Mouse (Mus musculus): ENCODE data around the gene Zfp57. TPM values are rescaled to one million over a fixed set of nuclear protein-coding genes. Genes with fewer than 3 reads are reported as not detected.

Zfp57 gene
- polyA plus RNA-seq, 1 experiment from 2014 or later, result 236 TPM

- Histone ChIP-seq H3K27me3 (ENCODE audit: control insufficient read depth, insufficient read depth, low read length) (no peaks in the 10 kb centered on the region), H3K4me3 (replicated peaks; ENCODE audit: low read length) (peak overlapping the region; percentile 96), H3K4me2 (replicated peaks) (peak overlapping the region; percentile 89), H3K36me3 (replicated peaks; ENCODE audit: control insufficient read depth, insufficient read depth) (peaks cover 3% of the 10 kb centered on the region), H3K9me3 (ENCODE audit: control insufficient read depth, low read length) (no peaks in the 10 kb centered on the region), H3K9ac (peak overlapping the region; percentile 62), H3K27ac (no peak overlapping the region), H3K4me1 (replicated peaks; ENCODE audit: control insufficient read depth, insufficient read depth, low read length) (peaks cover 51% of the 10 kb centered on the region)
- ATAC-seq (ENCODE audit: low FRiP score), result no peak
- DNase-seq (ENCODE audit: low spot score), result no peak
- WGBS, result 57% methylated on average over 7 of the region's 7 CpGs
Measured at GRCm38 (mm10) chr17:37048383-37048782, 47.4 kb downstream of the Zfp57 start.

- Histone ChIP-seq H3K9me3 (ENCODE audit: control insufficient read depth, low read length) (no peaks in the 10 kb centered on the region), H3K27me3 (ENCODE audit: control insufficient read depth, insufficient read depth, low read length) (no peaks in the 10 kb centered on the region), H3K4me3 (replicated peaks; ENCODE audit: low read length) (peak overlapping the region; percentile 96), H3K4me2 (replicated peaks) (peak overlapping the region; percentile 89), H3K9ac (peak overlapping the region; percentile 87), H3K4me1 (replicated peaks; ENCODE audit: control insufficient read depth, insufficient read depth, low read length) (peaks cover 49% of the 10 kb centered on the region), H3K27ac (peak overlapping the region; percentile 85), H3K36me3 (replicated peaks; ENCODE audit: control insufficient read depth, insufficient read depth) (peaks cover 17% of the 10 kb centered on the region)
- peak; percentile 15; the same call in 1 of the 2 replicates for ATAC-seq (ENCODE audit: low FRiP score)
- DNase-seq (ENCODE audit: low spot score), result peak; percentile 73
- WGBS, result 2% methylated on average over 39 of the region's 39 CpGs
Measured at GRCm38 (mm10) chr17:37049570-37050310, 48.8 kb downstream of the Zfp57 start.

- H3K27ac ChIP-seq, result peak overlapping the region; percentile 85
- peak overlapping the region; percentile 89 for H3K4me2 ChIP-seq (replicated peaks)
- H3K9me3 ChIP-seq (ENCODE audit: control insufficient read depth, low read length), result no peaks in the 10 kb centered on the region
- no peaks in the 10 kb centered on the region for H3K27me3 ChIP-seq (ENCODE audit: control insufficient read depth, insufficient read depth, low read length)
- H3K4me1 ChIP-seq (replicated peaks; ENCODE audit: control insufficient read depth, insufficient read depth, low read length), result peaks cover 48% of the 10 kb centered on the region
- WGBS, result 0% methylated on average over 22 of the region's 22 CpGs
- peaks cover 24% of the 10 kb centered on the region for H3K36me3 ChIP-seq (replicated peaks; ENCODE audit: control insufficient read depth, insufficient read depth)
- peak overlapping the region; percentile 87 for H3K9ac ChIP-seq
- peak; percentile 89 for DNase-seq (ENCODE audit: low spot score)
- peak overlapping the region; percentile 96 for H3K4me3 ChIP-seq (replicated peaks; ENCODE audit: low read length)
- ATAC-seq (ENCODE audit: low FRiP score), result peak; percentile 67
Measured at GRCm38 (mm10) chr17:37050399-37050798, 49.4 kb downstream of the Zfp57 start.

DNA sequence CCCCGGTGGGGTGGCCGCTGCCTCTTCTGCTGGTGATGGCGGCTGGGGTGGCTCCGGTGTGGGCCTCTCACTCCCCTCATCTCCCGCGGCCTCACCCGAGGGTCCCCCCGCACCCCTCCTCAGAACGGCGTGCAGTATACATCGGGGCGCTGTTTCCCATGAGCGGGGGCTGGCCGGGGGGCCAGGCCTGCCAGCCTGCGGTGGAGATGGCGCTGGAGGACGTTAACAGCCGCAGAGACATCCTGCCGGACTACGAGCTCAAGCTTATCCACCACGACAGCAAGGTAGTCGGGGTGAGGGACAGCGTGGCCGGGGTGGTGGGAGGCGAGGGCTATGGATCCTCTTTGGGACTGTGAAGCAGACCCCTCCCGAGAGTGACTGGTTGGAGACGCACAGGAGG lies 49.9 kb downstream of the Zfp57 start:
- Histone ChIP-seq H3K9me3 (ENCODE audit: control insufficient read depth, low read length) (no peaks in the 10 kb centered on the region), H3K4me1 (replicated peaks; ENCODE audit: control insufficient read depth, insufficient read depth, low read length) (peaks cover 48% of the 10 kb centered on the region), H3K36me3 (replicated peaks; ENCODE audit: control insufficient read depth, insufficient read depth) (peaks cover 28% of the 10 kb centered on the region), H3K4me2 (replicated peaks) (peak overlapping the region; percentile 89), H3K9ac (peak overlapping the region; percentile 87), H3K27ac (peak overlapping the region; percentile 85), H3K4me3 (replicated peaks; ENCODE audit: low read length) (peak overlapping the region; percentile 96), H3K27me3 (ENCODE audit: control insufficient read depth, insufficient read depth, low read length) (no peaks in the 10 kb centered on the region)
- DNase-seq (ENCODE audit: low spot score) (no peak), ATAC-seq (ENCODE audit: low FRiP score) (peak; percentile 9)
- under 1% methylated on average over 27 of the region's 27 CpGs for WGBS

GRCm38 (mm10) chr17:37051745-37052144 lies 50.8 kb downstream of the Zfp57 start:
- no peaks in the 10 kb centered on the region for H3K9me3 ChIP-seq (ENCODE audit: control insufficient read depth, low read length)
- DNase-seq (ENCODE audit: low spot score) (no peak), ATAC-seq (ENCODE audit: low FRiP score) (no peak)
- H3K27ac ChIP-seq, result no peak overlapping the region
- peaks cover 37% of the 10 kb centered on the region for H3K36me3 ChIP-seq (replicated peaks; ENCODE audit: control insufficient read depth, insufficient read depth)
- H3K27me3 ChIP-seq (ENCODE audit: control insufficient read depth, insufficient read depth, low read length), result no peaks in the 10 kb centered on the region
- 57% methylated on average over 4 of the region's 4 CpGs for WGBS
- H3K4me2 ChIP-seq (replicated peaks), result peak overlapping the region; percentile 89
- H3K4me1 ChIP-seq (replicated peaks; ENCODE audit: control insufficient read depth, insufficient read depth, low read length), result peaks cover 49% of the 10 kb centered on the region
- peak overlapping the region; percentile 87 for H3K9ac ChIP-seq
- H3K4me3 ChIP-seq (replicated peaks; ENCODE audit: low read length), result peak overlapping the region; percentile 96

GRCm38 (mm10) chr17:37056957-37057356 lies 56.0 kb downstream of the Zfp57 start:
- no peak overlapping the region for H3K4me3 ChIP-seq (replicated peaks; ENCODE audit: low read length)
- ATAC-seq (ENCODE audit: low FRiP score) (no peak), DNase-seq (ENCODE audit: low spot score) (no peak)
- no peak overlapping the region for H3K9ac ChIP-seq
- H3K4me1 ChIP-seq (replicated peaks; ENCODE audit: control insufficient read depth, insufficient read depth, low read length), result peaks cover 11% of the 10 kb centered on the region
- WGBS, result 66% methylated on average over 6 of the region's 6 CpGs
- no peaks in the 10 kb centered on the region for H3K27me3 ChIP-seq (ENCODE audit: control insufficient read depth, insufficient read depth, low read length)
- H3K9me3 ChIP-seq (ENCODE audit: control insufficient read depth, low read length), result no peaks in the 10 kb centered on the region
- no peak overlapping the region for H3K4me2 ChIP-seq (replicated peaks)
- H3K36me3 ChIP-seq (replicated peaks; ENCODE audit: control insufficient read depth, insufficient read depth), result peaks cover 88% of the 10 kb centered on the region
- H3K27ac ChIP-seq, result no peak overlapping the region

Other genes with a start within 250 kb of the Zfp57 start
- gene H2-M10.5, start 228.3 kb upstream of the Zfp57 start, polyA plus RNA-seq (2014; fragmentation: Nextera tagmentation; extraction: Ambion mirVana), result not detected in 2 replicates
- gene H2-M10.6, start 189.0 kb upstream of the Zfp57 start, polyA plus RNA-seq (2014; fragmentation: Nextera tagmentation; extraction: Ambion mirVana), result not detected in 2 replicates
- 35.0 and 39.8 TPM in 2 replicates for gene Trim26, start 164.0 kb upstream of the Zfp57 start, polyA plus RNA-seq (2014; fragmentation: Nextera tagmentation; extraction: Ambion mirVana)
- 0.61 and 0.78 TPM in 2 replicates for gene Trim15, start 134.0 kb upstream of the Zfp57 start, polyA plus RNA-seq (2014; fragmentation: Nextera tagmentation; extraction: Ambion mirVana)
- 0.88 and 2.1 TPM in 2 replicates for gene Trim10, start 131.6 kb upstream of the Zfp57 start, polyA plus RNA-seq (2014; fragmentation: Nextera tagmentation; extraction: Ambion mirVana)
- gene Trim40, start 111.0 kb upstream of the Zfp57 start, polyA plus RNA-seq (2014; fragmentation: Nextera tagmentation; extraction: Ambion mirVana), result not detected in 2 replicates
- gene Trim31, start 103.0 kb upstream of the Zfp57 start, polyA plus RNA-seq (2014; fragmentation: Nextera tagmentation; extraction: Ambion mirVana), result not detected in 2 replicates
- gene Rnf39, start 58.2 kb upstream of the Zfp57 start, polyA plus RNA-seq (2014; fragmentation: Nextera tagmentation; extraction: Ambion mirVana), result 0.90 and 1.3 TPM in 2 replicates
- 170 and 191 TPM in 2 replicates for gene Ppp1r11, start 49.4 kb upstream of the Zfp57 start, polyA plus RNA-seq (2014; fragmentation: Nextera tagmentation; extraction: Ambion mirVana)
- 50.4 and 55.7 TPM in 2 replicates for gene Znrd1, start 42.6 kb upstream of the Zfp57 start, polyA plus RNA-seq (2014; fragmentation: Nextera tagmentation; extraction: Ambion mirVana)
- gene Znrd1as, start 42.6 kb upstream of the Zfp57 start, polyA plus RNA-seq (2014; fragmentation: Nextera tagmentation; extraction: Ambion mirVana), result 3.4 and 5.1 TPM in 2 replicates
- gene 2410137M14Rik, start 19.9 kb upstream of the Zfp57 start, polyA plus RNA-seq (2014; fragmentation: Nextera tagmentation; extraction: Ambion mirVana), result 0.47 TPM in 1 of 2 replicates, not detected in the other
- gene H2-M5, start 11.6 kb upstream of the Zfp57 start, polyA plus RNA-seq (2014; fragmentation: Nextera tagmentation; extraction: Ambion mirVana), result 0.64 and 1.0 TPM in 2 replicates
- 2.2 and 3.1 TPM in 2 replicates for gene Mog, start 22.2 kb downstream of the Zfp57 start, polyA plus RNA-seq (2014; fragmentation: Nextera tagmentation; extraction: Ambion mirVana)
- 114 and 117 TPM in 2 replicates for gene Gabbr1, start 44.8 kb downstream of the Zfp57 start, polyA plus RNA-seq (2014; fragmentation: Nextera tagmentation; extraction: Ambion mirVana)
- gene Olfr90, start 87.3 kb downstream of the Zfp57 start, polyA plus RNA-seq (2014; fragmentation: Nextera tagmentation; extraction: Ambion mirVana), result not detected in 2 replicates
- not detected in 2 replicates for gene Olfr91, start 97.1 kb downstream of the Zfp57 start, polyA plus RNA-seq (2014; fragmentation: Nextera tagmentation; extraction: Ambion mirVana)
- not detected in 2 replicates for gene Olfr92, start 118.9 kb downstream of the Zfp57 start, polyA plus RNA-seq (2014; fragmentation: Nextera tagmentation; extraction: Ambion mirVana)
- gene Olfr93, start 160.3 kb downstream of the Zfp57 start, polyA plus RNA-seq (2014; fragmentation: Nextera tagmentation; extraction: Ambion mirVana), result not detected in 2 replicates
- gene Ubd, start 192.7 kb downstream of the Zfp57 start, polyA plus RNA-seq (2014; fragmentation: Nextera tagmentation; extraction: Ambion mirVana), result not detected in 2 replicates
- 0.21 TPM in 1 of 2 replicates, not detected in the other for gene Olfr94, start 199.8 kb downstream of the Zfp57 start, polyA plus RNA-seq (2014; fragmentation: Nextera tagmentation; extraction: Ambion mirVana)
- not detected in 2 replicates for gene Olfr95, start 212.0 kb downstream of the Zfp57 start, polyA plus RNA-seq (2014; fragmentation: Nextera tagmentation; extraction: Ambion mirVana)
- gene Olfr96, start 219.0 kb downstream of the Zfp57 start, polyA plus RNA-seq (2014; fragmentation: Nextera tagmentation; extraction: Ambion mirVana), result not detected in 2 replicates
- gene Olfr97, start 236.2 kb downstream of the Zfp57 start, polyA plus RNA-seq (2014; fragmentation: Nextera tagmentation; extraction: Ambion mirVana), result not detected in 2 replicates